Mouse (Mus musculus) erythroblast, embryonic 14.5 days (primary cell): ENCODE measurements around the gene Pif1.

Source experiments
- GATA1 ChIP-seq: IDR thresholded peaks from 2 replicates; pipeline ENCODE4 v1.6.1; 2012; ENCODE audit warnings: low read length, inconsistent platforms, mixed read lengths
- TAL1 ChIP-seq: IDR thresholded peaks from 3 replicates; pipeline ENCODE4 v1.6.1; 2012; ENCODE audit warnings: low read length, inconsistent platforms, mixed read lengths

DNA sequence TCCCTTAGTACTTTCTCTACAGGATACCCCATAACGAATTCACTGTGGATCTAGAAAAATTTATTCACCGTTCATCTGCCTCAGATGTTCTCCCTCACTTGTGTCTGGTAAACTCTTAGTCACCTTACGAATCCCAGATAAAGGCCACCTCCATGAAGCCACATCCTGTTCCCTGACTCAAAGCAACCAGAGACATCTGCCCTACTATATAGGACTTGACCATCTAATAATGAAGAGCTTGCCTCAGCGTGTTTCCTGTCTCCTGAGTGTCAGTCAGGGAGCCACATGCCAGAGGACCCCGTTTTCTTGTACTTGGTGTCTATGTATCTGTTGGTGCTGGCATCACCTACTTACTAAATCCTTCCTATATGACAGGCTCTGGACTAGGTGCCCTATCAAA, 37.3 kb upstream of the Pif1 start:
- TF ChIP-seq GATA1 (no peak), TAL1 (no peak)
